Mouse (Mus musculus): Measurements from ENCODE around the gene Tnni2.

DNA sequence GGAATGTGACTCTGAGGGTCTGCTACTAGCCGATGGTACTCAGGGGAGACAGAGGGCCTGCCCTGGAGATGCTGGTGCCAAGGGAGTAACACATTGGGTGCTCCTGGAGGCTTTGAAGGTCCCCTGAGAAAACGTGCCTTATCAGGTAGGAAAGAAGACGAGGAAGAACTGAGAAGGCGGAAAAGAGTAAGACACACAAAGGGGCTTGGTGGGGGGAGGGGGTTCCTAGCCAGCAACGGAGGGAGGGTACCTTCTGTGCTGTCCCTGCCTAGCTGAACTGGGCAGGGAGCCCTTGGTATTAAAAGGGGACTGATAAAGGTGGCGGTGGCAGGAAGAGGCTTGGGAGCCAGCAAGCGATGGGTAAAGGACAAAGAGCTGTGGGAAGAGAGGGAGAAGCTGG is 34.0 kb downstream of the Tnni2 start:
- no peak for TF ChIP-seq TAL1 (IDR thresholded peaks at IDR 0.05; ENCODE audit: low read length)
- TF ChIP-seq GATA1 (IDR thresholded peaks at IDR 0.05; ENCODE audit: low read length), result no peak
